Mouse (Mus musculus): ENCODE data around the gene Slc25a18. TPM values are rescaled to one million over a fixed set of nuclear protein-coding genes. Genes with fewer than 3 reads are reported as not detected.

Slc25a18 gene
- 0.21 and 0.36 TPM in 2 replicates for polyA plus RNA-seq (2014; fragmentation: Nextera tagmentation; extraction: Ambion mirVana)

DNA sequence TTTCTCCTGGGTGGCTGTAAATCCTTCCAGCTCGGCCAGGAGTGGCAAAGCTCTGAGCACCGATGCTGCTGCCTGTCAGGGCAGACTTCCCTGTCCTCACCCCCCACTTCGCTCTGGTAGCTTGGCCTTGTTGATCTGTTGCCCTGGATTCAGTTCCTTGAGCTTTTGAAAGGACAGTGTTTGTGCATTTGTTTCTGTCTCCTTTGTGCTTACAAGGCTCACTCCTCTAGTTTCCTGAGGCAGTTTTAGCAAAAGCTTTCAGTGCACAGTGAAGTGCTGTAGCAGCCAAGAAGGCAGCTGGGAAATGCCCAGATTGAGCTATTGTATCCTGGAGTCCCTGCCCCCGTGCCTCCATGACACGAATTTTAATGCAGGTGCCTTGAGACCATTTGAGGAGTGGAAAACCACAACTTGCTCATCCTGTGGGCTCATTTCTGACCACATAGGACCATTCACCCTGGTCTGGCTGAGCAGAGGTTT, at the start of gene Slc25a18:
Slc25a18 (plus strand) TSS at position 430 of the 480 bp plus-strand sequence.
- no peak for ATAC-seq (replicated peaks; ENCODE audit: insufficient number of reproducible peaks, low FRiP score, low TSS enrichment, low read depth)
- Histone ChIP-seq H3K4me2 (ENCODE audit: low read depth, low read length) (no peak within 1 kb of the TSS), H3K9ac (replicated peaks; ENCODE audit: low read length) (no peak within 1 kb of the TSS), H3K27me3 (ENCODE audit: control insufficient read depth, insufficient read depth, low read length) (no peaks in the 10 kb centered on the region), H3K27ac (replicated peaks; ENCODE audit: low read depth, low read length) (no peak within 1 kb of the TSS), H3K4me3 (ENCODE audit: low read depth, low read length) (no peak within 1 kb of the TSS), H3K9me3 (replicated peaks; ENCODE audit: control insufficient read depth, low read length) (no peaks in the 10 kb centered on the region), H3K36me3 (replicated peaks; ENCODE audit: control insufficient read depth, insufficient read depth, low read depth, low read length) (no peaks in the 10 kb centered on the region), H3K4me1 (ENCODE audit: control insufficient read depth, insufficient read depth, low read length) (no peaks in the 10 kb centered on the region)
- WGBS, result 68% methylated on average over 5 of the region's 5 CpGs
- DNase-seq (ENCODE audit: low spot score), result peak; percentile 6

DNA sequence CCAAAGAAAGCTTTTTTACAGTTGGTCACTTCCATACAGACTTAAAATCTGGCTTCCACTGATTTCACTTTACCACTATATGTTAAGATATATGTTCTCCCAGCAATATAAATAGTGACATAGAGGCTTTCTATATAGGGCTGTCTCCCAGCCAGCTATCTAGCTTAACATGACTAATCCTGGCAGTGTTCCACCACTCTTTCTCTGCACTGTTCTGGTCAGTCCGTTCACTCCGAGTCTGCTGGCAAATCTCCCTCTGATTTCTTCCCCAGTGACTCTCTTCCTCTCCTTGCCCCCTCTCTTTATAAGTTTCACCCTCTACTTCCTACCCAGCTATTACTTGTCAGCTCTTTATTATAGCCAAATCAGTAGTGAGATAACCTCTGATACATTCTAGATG, 47.4 kb upstream of the Slc25a18 start:
- ATAC-seq (replicated peaks; ENCODE audit: insufficient number of reproducible peaks, low FRiP score, low TSS enrichment, low read depth) (no peak), DNase-seq (ENCODE audit: low spot score) (no peak)
- Histone ChIP-seq H3K4me2 (ENCODE audit: low read depth, low read length) (no peak overlapping the region), H3K36me3 (replicated peaks; ENCODE audit: control insufficient read depth, insufficient read depth, low read depth, low read length) (no peaks in the 10 kb centered on the region), H3K27me3 (ENCODE audit: control insufficient read depth, insufficient read depth, low read length) (no peaks in the 10 kb centered on the region), H3K4me3 (ENCODE audit: low read depth, low read length) (no peak overlapping the region), H3K4me1 (ENCODE audit: control insufficient read depth, insufficient read depth, low read length) (no peaks in the 10 kb centered on the region), H3K9me3 (replicated peaks; ENCODE audit: control insufficient read depth, low read length) (no peaks in the 10 kb centered on the region), H3K9ac (replicated peaks; ENCODE audit: low read length) (no peak overlapping the region), H3K27ac (replicated peaks; ENCODE audit: low read depth, low read length) (no peak overlapping the region)
- 91% methylated on average over 2 of the region's 2 CpGs for whole genome bisulfite sequencing

DNA sequence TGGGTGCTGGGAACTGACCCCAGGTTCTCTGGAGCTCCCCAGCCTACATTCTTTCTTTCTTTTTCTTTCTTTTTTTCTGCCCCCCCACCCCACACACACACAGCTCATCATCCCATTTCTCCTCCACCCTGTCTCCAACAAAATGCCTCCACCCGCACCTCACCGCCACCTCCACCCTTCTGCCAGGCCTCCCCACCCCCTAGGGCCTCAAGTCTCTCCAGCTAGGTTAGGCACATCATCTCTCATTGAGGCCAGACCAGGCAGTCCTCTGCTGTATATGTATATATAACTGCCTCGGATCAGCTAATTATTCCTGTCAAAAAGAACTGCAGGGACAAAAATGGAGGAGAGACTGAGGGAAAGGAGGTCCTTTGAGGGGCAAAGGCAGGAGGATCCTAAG, 37.4 kb upstream of the Slc25a18 start:
- Histone ChIP-seq H3K9ac (replicated peaks; ENCODE audit: low read length) (no peak overlapping the region), H3K4me1 (ENCODE audit: control insufficient read depth, insufficient read depth, low read length) (no peaks in the 10 kb centered on the region), H3K4me3 (ENCODE audit: low read depth, low read length) (no peak overlapping the region), H3K27ac (replicated peaks; ENCODE audit: low read depth, low read length) (no peak overlapping the region), H3K36me3 (replicated peaks; ENCODE audit: control insufficient read depth, insufficient read depth, low read depth, low read length) (no peaks in the 10 kb centered on the region; the same call in 1 of the 2 replicates), H3K27me3 (ENCODE audit: control insufficient read depth, insufficient read depth, low read length) (no peaks in the 10 kb centered on the region), H3K4me2 (ENCODE audit: low read depth, low read length) (no peak overlapping the region), H3K9me3 (replicated peaks; ENCODE audit: control insufficient read depth, low read length) (no peaks in the 10 kb centered on the region)
- ATAC-seq (replicated peaks; ENCODE audit: insufficient number of reproducible peaks, low FRiP score, low TSS enrichment, low read depth), result no peak
- DNase-seq (ENCODE audit: low spot score), result no peak
- WGBS, result 83% methylated on average over 3 of the region's 3 CpGs

DNA sequence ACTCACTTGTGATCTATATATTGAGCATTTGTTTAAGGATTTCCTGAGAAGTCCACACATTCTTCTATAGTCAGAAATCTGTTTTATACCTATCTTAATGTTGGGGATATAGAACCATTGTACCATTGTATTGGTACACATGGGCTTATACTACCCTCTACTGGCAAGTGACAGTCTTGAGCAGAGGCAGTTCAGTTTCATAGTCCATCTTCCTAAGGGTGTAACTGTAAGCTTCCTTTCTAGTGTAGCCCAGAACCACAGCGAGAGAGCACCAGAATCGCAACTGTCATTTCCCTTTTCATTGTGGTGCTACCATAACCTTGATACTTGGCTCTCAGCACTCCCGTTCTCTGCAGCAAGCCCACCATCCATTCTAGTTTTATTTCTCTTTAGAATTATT, 36.8 kb upstream of the Slc25a18 start:
- DNase-seq (ENCODE audit: low spot score) (peak; percentile 72), ATAC-seq (replicated peaks; ENCODE audit: insufficient number of reproducible peaks, low FRiP score, low TSS enrichment, low read depth) (no peak; the same call in 1 of the 2 replicates)
- WGBS, result 85% methylated on average over 3 of the region's 3 CpGs
- Histone ChIP-seq H3K27ac (replicated peaks; ENCODE audit: low read depth, low read length) (no peak overlapping the region), H3K4me1 (ENCODE audit: control insufficient read depth, insufficient read depth, low read length) (no peaks in the 10 kb centered on the region), H3K9ac (replicated peaks; ENCODE audit: low read length) (no peak overlapping the region), H3K4me3 (ENCODE audit: low read depth, low read length) (no peak overlapping the region), H3K9me3 (replicated peaks; ENCODE audit: control insufficient read depth, low read length) (no peaks in the 10 kb centered on the region), H3K36me3 (replicated peaks; ENCODE audit: control insufficient read depth, insufficient read depth, low read depth, low read length) (no peaks in the 10 kb centered on the region), H3K4me2 (ENCODE audit: low read depth, low read length) (no peak overlapping the region), H3K27me3 (ENCODE audit: control insufficient read depth, insufficient read depth, low read length) (no peaks in the 10 kb centered on the region)

DNA sequence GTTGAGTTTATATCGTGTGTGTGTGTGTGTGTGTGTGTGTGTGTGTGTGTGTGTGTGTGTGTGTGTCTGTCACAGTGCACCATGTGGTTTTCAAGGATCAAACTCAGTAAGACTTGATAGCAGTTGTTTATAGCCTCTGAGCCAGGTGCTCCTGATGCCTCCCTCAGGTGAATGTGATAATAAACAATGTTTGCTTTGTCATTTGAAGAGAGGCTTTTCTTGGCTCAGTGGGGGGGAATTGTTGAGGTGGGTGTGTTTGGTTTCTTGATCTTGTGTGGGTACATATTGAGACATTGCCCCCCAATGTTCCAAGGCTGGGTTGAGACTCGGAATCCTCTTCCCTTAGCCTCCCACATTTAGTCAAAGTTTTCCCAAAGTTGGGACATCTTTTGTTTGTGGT, 30.2 kb upstream of the Slc25a18 start:
- DNase-seq (ENCODE audit: low spot score), result no peak
- no peaks in the 10 kb centered on the region for H3K9me3 ChIP-seq (replicated peaks; ENCODE audit: control insufficient read depth, low read length)
- no peak for ATAC-seq (replicated peaks; ENCODE audit: insufficient number of reproducible peaks, low FRiP score, low TSS enrichment, low read depth)
- H3K4me3 ChIP-seq (ENCODE audit: low read depth, low read length), result no peak overlapping the region
- H3K27ac ChIP-seq (replicated peaks; ENCODE audit: low read depth, low read length), result no peak overlapping the region
- WGBS, result 81% methylated on average over 2 of the region's 2 CpGs
- H3K4me1 ChIP-seq (ENCODE audit: control insufficient read depth, insufficient read depth, low read length), result no peaks in the 10 kb centered on the region
- no peak overlapping the region for H3K4me2 ChIP-seq (ENCODE audit: low read depth, low read length)
- H3K27me3 ChIP-seq (ENCODE audit: control insufficient read depth, insufficient read depth, low read length), result no peaks in the 10 kb centered on the region
- no peak overlapping the region for H3K9ac ChIP-seq (replicated peaks; ENCODE audit: low read length)
- no peaks in the 10 kb centered on the region for H3K36me3 ChIP-seq (replicated peaks; ENCODE audit: control insufficient read depth, insufficient read depth, low read depth, low read length)

DNA sequence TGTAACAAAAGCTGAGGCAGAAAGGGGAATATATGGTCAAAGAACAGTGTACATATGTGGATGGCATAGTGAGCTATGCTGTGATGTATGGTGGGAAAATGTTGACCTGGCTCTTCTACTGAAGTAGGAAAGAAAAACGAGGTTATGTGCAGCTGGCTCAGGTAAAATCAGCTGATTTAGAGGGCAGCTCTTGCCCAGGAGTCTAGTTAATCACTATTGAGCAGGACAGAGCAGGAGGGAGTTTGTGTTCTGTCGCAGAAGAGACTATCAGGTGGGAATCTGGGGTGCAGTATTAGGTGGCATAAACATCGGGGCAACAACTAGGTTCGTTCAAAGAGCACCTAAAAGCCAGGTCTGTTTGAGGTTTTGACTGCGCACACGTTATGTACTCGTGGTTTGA, 29.1 kb upstream of the Slc25a18 start:
- Histone ChIP-seq H3K9me3 (replicated peaks; ENCODE audit: control insufficient read depth, low read length) (no peaks in the 10 kb centered on the region), H3K27me3 (ENCODE audit: control insufficient read depth, insufficient read depth, low read length) (no peaks in the 10 kb centered on the region), H3K4me1 (ENCODE audit: control insufficient read depth, insufficient read depth, low read length) (no peaks in the 10 kb centered on the region), H3K4me2 (ENCODE audit: low read depth, low read length) (no peak overlapping the region), H3K4me3 (ENCODE audit: low read depth, low read length) (no peak overlapping the region), H3K36me3 (replicated peaks; ENCODE audit: control insufficient read depth, insufficient read depth, low read depth, low read length) (no peaks in the 10 kb centered on the region), H3K27ac (replicated peaks; ENCODE audit: low read depth, low read length) (no peak overlapping the region), H3K9ac (replicated peaks; ENCODE audit: low read length) (no peak overlapping the region)
- DNase-seq (ENCODE audit: low spot score) (no peak), ATAC-seq (replicated peaks; ENCODE audit: insufficient number of reproducible peaks, low FRiP score, low TSS enrichment, low read depth) (no peak)
- 89% methylated on average over 7 of the region's 7 CpGs for WGBS

DNA sequence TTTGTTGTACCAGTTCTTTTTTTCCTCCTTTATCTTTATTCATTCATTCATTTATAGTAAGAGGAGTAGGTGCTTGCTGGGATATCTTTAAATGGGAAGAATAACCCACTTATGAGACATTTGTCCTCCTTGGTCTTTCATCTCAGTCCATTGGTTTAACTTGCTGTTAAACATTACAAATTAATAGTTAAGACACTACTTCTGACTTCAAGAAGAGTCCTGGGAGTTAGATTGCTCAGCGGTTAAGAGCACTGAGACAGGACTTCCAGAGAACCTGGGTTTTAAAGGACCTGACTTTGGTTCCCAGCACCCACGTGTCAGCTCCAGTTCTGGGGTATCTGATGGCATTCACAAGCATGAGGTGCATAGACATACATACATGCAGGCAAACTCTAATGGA, 27.0 kb upstream of the Slc25a18 start:
- Histone ChIP-seq H3K4me2 (ENCODE audit: low read depth, low read length) (no peak overlapping the region), H3K9ac (replicated peaks; ENCODE audit: low read length) (no peak overlapping the region), H3K36me3 (replicated peaks; ENCODE audit: control insufficient read depth, insufficient read depth, low read depth, low read length) (no peaks in the 10 kb centered on the region), H3K4me3 (ENCODE audit: low read depth, low read length) (no peak overlapping the region), H3K4me1 (ENCODE audit: control insufficient read depth, insufficient read depth, low read length) (no peaks in the 10 kb centered on the region), H3K27me3 (ENCODE audit: control insufficient read depth, insufficient read depth, low read length) (no peaks in the 10 kb centered on the region), H3K27ac (replicated peaks; ENCODE audit: low read depth, low read length) (no peak overlapping the region), H3K9me3 (replicated peaks; ENCODE audit: control insufficient read depth, low read length) (no peaks in the 10 kb centered on the region)
- 86% methylated on average over 2 of the region's 2 CpGs for WGBS
- DNase-seq (ENCODE audit: low spot score) (no peak), ATAC-seq (replicated peaks; ENCODE audit: insufficient number of reproducible peaks, low FRiP score, low TSS enrichment, low read depth) (no peak)

DNA sequence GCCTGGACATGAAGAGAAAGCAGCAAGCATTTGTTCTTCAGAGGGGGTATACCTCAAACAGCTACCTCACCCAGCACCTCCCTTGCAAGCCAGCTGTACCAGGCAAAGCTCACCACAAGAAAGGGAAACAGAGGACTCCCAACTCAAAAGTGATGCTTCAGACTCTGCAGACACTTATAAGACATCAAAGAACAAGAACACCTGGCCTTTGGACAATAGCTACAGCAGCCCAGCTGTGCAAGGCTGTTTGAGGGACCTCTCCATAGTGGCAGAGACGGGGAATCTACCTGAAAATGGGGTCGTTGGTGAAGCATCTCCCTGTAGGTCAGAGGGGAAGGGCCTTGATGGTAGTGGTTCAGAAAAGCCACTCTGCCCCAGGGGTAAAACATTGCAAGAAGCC, 12.2 kb upstream of the Slc25a18 start:
- no peak overlapping the region for H3K4me3 ChIP-seq (ENCODE audit: low read depth, low read length)
- no peak overlapping the region for H3K4me2 ChIP-seq (ENCODE audit: low read depth, low read length)
- H3K27ac ChIP-seq (replicated peaks; ENCODE audit: low read depth, low read length), result no peak overlapping the region
- no peaks in the 10 kb centered on the region for H3K9me3 ChIP-seq (replicated peaks; ENCODE audit: control insufficient read depth, low read length)
- H3K27me3 ChIP-seq (ENCODE audit: control insufficient read depth, insufficient read depth, low read length), result no peaks in the 10 kb centered on the region
- H3K9ac ChIP-seq (replicated peaks; ENCODE audit: low read length), result no peak overlapping the region
- WGBS, result 90% methylated on average over 2 of the region's 2 CpGs
- no peaks in the 10 kb centered on the region; the same call in 1 of the 2 replicates for H3K36me3 ChIP-seq (replicated peaks; ENCODE audit: control insufficient read depth, insufficient read depth, low read depth, low read length)
- no peaks in the 10 kb centered on the region for H3K4me1 ChIP-seq (ENCODE audit: control insufficient read depth, insufficient read depth, low read length)
- ATAC-seq (replicated peaks; ENCODE audit: insufficient number of reproducible peaks, low FRiP score, low TSS enrichment, low read depth) (no peak), DNase-seq (ENCODE audit: low spot score) (no peak)
